In the genomic region with DNA sequence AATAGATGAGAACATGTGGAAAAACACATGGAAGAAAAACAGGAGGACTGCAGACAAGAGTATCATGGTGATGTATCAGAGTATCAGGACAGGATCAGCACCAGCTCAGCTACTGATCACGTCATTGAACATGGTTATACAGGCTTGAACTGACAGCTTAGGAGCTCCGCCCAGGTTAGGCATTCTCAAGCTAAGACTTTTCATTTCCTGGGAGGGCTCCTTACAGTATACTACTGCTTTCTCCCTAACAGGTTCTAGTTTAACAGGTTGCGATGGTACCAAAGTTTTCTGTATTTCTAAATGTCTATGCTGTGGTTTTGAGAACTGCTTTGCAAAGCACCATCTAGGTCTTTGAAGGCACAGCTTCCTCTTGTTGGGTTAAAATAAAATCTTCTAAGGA, we compare ENCODE assay signal across 16 mouse cellular contexts. TPM values are rescaled to one million over a fixed set of nuclear protein-coding genes. Genes with fewer than 3 reads are reported as not detected.
A peak's percentile ranks its signal among the peaks of the same experiment; 100 is the strongest.
DNase-seq lines count a peak whose midpoint lies in the region; ATAC-seq and TF ChIP-seq lines count a peak whose summit lies in the region.
"Had no signal": no experiment of that assay in that cellular context is flagged by ENCODE, and none has a peak within 500 bp of the region (broad histone marks: within the 10 kb centered on the region; RNA-seq: fewer than 3 reads in every experiment).

No protein-coding gene starts in this region.

- no peak for TF ChIP-seq CTCF in left cerebral cortex, adult 2 months (IDR thresholded peaks at IDR 0.05)

- no peak for DNase-seq in left cerebral cortex, adult 2 months (ENCODE audit: extremely low spot score in 1 of 2, low spot score in 2 of 2)
- DNase-seq in left cerebral cortex, postnatal 10 days (ENCODE audit: extremely low spot score in 1 of 2, low spot score in 2 of 2): no peak
- peak; percentile 40 for DNase-seq in splenic B cell, adult 2 months (ENCODE audit: low read depth, low spot score)
- DNase-seq in forebrain, embryonic 10.5 days (ENCODE audit: extremely low spot score, low spot score): no peak
- DNase-seq in urinary bladder, postnatal 36 days (ENCODE audit: low spot score in 2 of 2): no peak
- no peak for DNase-seq in midbrain, embryonic 14.5 days
- DNase-seq: adrenal gland, postnatal 14 days; cerebellum, adult 11 months; kidney, adult 11 months; right cerebral cortex, postnatal 4 days had no signal

- H3K27me3 ChIP-seq in splenic B cell, adult 2 months (ENCODE audit: control insufficient read depth, insufficient read depth, low read length, poor library complexity, severe bottlenecking): no peaks in the 10 kb centered on the region
- no peaks in the 10 kb centered on the region for H3K27me3 ChIP-seq in forebrain, embryonic 10.5 days (ENCODE audit: poor library complexity, severe bottlenecking)
- no peaks in the 10 kb centered on the region for H3K27me3 ChIP-seq in midbrain, embryonic 14.5 days (ENCODE audit: control insufficient read depth, insufficient read depth, low read length)
- H3K27me3 ChIP-seq: CH12.LX had no signal

- intact Hi-C loops in left cerebral cortex, adult 2 months (cut with DNase I): no loop called here
- intact Hi-C loops in left cerebral cortex, postnatal 10 days (cut with DNase I): no loop called here

- no peak overlapping the region for H3K4me3 ChIP-seq in left cerebral cortex, adult 2 months
- H3K4me3 ChIP-seq in forebrain, embryonic 10.5 days: no peak overlapping the region
- no peak overlapping the region for H3K4me3 ChIP-seq in midbrain, embryonic 14.5 days (replicated peaks; ENCODE audit: low read depth, low read length)

- no peaks in the 10 kb centered on the region for H3K9me3 ChIP-seq in forebrain, embryonic 10.5 days
- no peaks in the 10 kb centered on the region for H3K9me3 ChIP-seq in midbrain, embryonic 14.5 days (ENCODE audit: control insufficient read depth, low read length)

- H3K9ac ChIP-seq in midbrain, embryonic 14.5 days (replicated peaks; ENCODE audit: low read length): no peak overlapping the region

- H3K36me3 ChIP-seq in splenic B cell, adult 2 months (ENCODE audit: control insufficient read depth, insufficient read depth, low read length, poor library complexity, severe bottlenecking): no peaks in the 10 kb centered on the region
- no peaks in the 10 kb centered on the region for H3K36me3 ChIP-seq in forebrain, embryonic 10.5 days (replicated peaks)
- no peaks in the 10 kb centered on the region for H3K36me3 ChIP-seq in midbrain, embryonic 14.5 days (ENCODE audit: control insufficient read depth, insufficient read depth, low read length)

- no peaks in the 10 kb centered on the region for H3K4me1 ChIP-seq in forebrain, embryonic 10.5 days
- no peaks in the 10 kb centered on the region for H3K4me1 ChIP-seq in midbrain, embryonic 14.5 days (ENCODE audit: control insufficient read depth, insufficient read depth, low read length)

- peak; percentile 84 for ATAC-seq in CD4-positive, CD25-positive, alpha-beta regulatory T cell, adult 4 months
- peak; percentile 56 to 68; a peak in 3 of 4 replicates for ATAC-seq in hematopoietic stem cell, adult 5-6 weeks (replicated peaks in 1 of 2; ENCODE audit: insufficient read depth in 1 of 2, low FRiP score in 2 of 2, low TSS enrichment in 1 of 2, low read depth in 1 of 2, poor library complexity in 2 of 2, severe bottlenecking in 2 of 2)
- ATAC-seq in midbrain, embryonic 14.5 days (ENCODE audit: low FRiP score, low TSS enrichment): no peak

- 0 out of 2 replicates have a peak overlapping the region, but pooled peaks have one; percentile 10 for H3K27ac ChIP-seq in left cerebral cortex, adult 2 months
- H3K27ac ChIP-seq in forebrain, embryonic 10.5 days: no peak overlapping the region
- H3K27ac ChIP-seq in midbrain, embryonic 14.5 days (replicated peaks; ENCODE audit: low read depth, low read length): no peak overlapping the region

- no peak overlapping the region for H3K4me2 ChIP-seq in midbrain, embryonic 14.5 days (ENCODE audit: low read length)
- H3K4me2 ChIP-seq: liver, embryonic 11.5 days had no signal

- 89% methylated on average over 3 of the region's 3 CpGs for WGBS in forebrain, embryonic 10.5 days
- 84% methylated on average over 3 of the region's 3 CpGs for WGBS in midbrain, embryonic 14.5 days

RNA-seq across cellular contexts. Expression of a gene that starts 35.2 kb away (rescaled TPM):
- not detected for total RNA-seq in left cerebral cortex, adult 2 months (2021)
- not detected for total RNA-seq in left cerebral cortex, postnatal 10 days (2021)
- not detected for polyA plus RNA-seq in CD4-positive, CD25-positive, alpha-beta regulatory T cell, adult 4 months (2017; shearing (Covaris generic))
- not detected in 2 replicates for total RNA-seq in hematopoietic stem cell, adult 5-6 weeks (2017)
- not detected in 2 replicates for polyA plus RNA-seq in forebrain, embryonic 10.5 days (2016; fragmentation: Nextera tagmentation; extraction: Ambion mirVana)
- polyA plus RNA-seq in midbrain, embryonic 14.5 days (2014; fragmentation: Nextera tagmentation; extraction: Ambion mirVana): not detected in 2 replicates
- total RNA-seq: layer of hippocampus, adult 18-20 months; left cerebral cortex, postnatal 14 days had no signal
- polyA plus RNA-seq: liver, embryonic 11.5 days had no signal

RNA-seq across cellular contexts. Expression of a gene that starts 43.1 kb away (rescaled TPM):
- total RNA-seq in left cerebral cortex, adult 2 months (2021): 10 to 100 TPM; 16.5 to 18.7 TPM
- 10 to 100 TPM; 10.3 to 12.0 TPM for total RNA-seq in left cerebral cortex, postnatal 10 days (2021)
- 10 to 100 TPM; 70.1 to 99.5 TPM for polyA plus RNA-seq in CD4-positive, CD25-positive, alpha-beta regulatory T cell, adult 4 months (2017; shearing (Covaris generic))
- 1.2 and 2.1 TPM in 2 replicates for total RNA-seq in hematopoietic stem cell, adult 5-6 weeks (2017)
- 18.4 and 19.7 TPM in 2 replicates for polyA plus RNA-seq in forebrain, embryonic 10.5 days (2016; fragmentation: Nextera tagmentation; extraction: Ambion mirVana)
- 28.5 and 30.6 TPM in 2 replicates for polyA plus RNA-seq in midbrain, embryonic 14.5 days (2014; fragmentation: Nextera tagmentation; extraction: Ambion mirVana)

RNA-seq across cellular contexts. Expression of a gene that starts 54.0 kb away (rescaled TPM):
- total RNA-seq in left cerebral cortex, adult 2 months (2021): 1 to 10 TPM; 4.1 to 6.6 TPM
- 1 to 10 TPM; 5.9 to 8.4 TPM for total RNA-seq in left cerebral cortex, postnatal 10 days (2021)
- polyA plus RNA-seq in CD4-positive, CD25-positive, alpha-beta regulatory T cell, adult 4 months (2017; shearing (Covaris generic)): 10 to 100 TPM; 38.4 to 51.1 TPM
- total RNA-seq in hematopoietic stem cell, adult 5-6 weeks (2017): 59.0 and 75.0 TPM in 2 replicates
- polyA plus RNA-seq in forebrain, embryonic 10.5 days (2016; fragmentation: Nextera tagmentation; extraction: Ambion mirVana): 257 and 263 TPM in 2 replicates
- 41.9 and 57.1 TPM in 2 replicates for polyA plus RNA-seq in midbrain, embryonic 14.5 days (2014; fragmentation: Nextera tagmentation; extraction: Ambion mirVana)
